In the genomic region with DNA sequence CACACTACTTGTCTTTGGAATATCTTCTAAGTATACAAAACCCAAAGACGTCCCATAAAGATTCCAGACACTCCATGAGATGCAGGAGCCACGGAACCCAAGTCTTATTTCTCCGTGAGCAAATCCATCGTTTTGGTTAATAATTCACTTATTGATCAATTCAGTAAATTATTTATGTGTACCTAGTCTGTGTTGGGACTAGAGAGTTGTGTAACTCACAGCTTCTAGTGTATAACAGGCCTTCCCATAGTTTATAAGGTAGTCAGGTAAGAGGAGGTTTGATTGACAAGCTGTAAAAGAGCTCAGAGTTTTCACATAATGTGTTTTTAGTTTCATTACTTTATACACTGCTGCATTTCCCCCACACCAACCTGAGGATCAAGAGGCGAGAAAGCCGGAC, we compare ENCODE assay signal across 23 mouse cellular contexts.
"Had no signal": no experiment of that assay in that cellular context is flagged by ENCODE, and none has a peak within 500 bp of the region (broad histone marks: within the 10 kb centered on the region; RNA-seq: fewer than 3 reads in every experiment).

No protein-coding gene starts in this region.

- H3K9me3 ChIP-seq: heart, embryonic 10.5 days; heart, embryonic 12.5 days; hindbrain, embryonic 13.5 days; hindbrain, embryonic 15.5 days; kidney, embryonic 15.5 days; limb, embryonic 10.5 days; limb, embryonic 12.5 days had no signal

- DNase-seq: forebrain, postnatal 0 days; gastrocnemius, postnatal 14 days; gastrocnemius, postnatal 36 days; heart, adult 18-20 months; heart, postnatal 10 days; kidney, adult 11 months; kidney, adult 2 months; kidney, adult 9 months; kidney, postnatal 14 days; kidney, postnatal 36 days; layer of hippocampus, adult 9-11 months had no signal

- H3K4me2 ChIP-seq: heart, embryonic 12.5 days; hindbrain, embryonic 13.5 days; hindbrain, embryonic 15.5 days; kidney, embryonic 15.5 days; limb, embryonic 12.5 days had no signal

- H3K4me3 ChIP-seq: heart, embryonic 10.5 days; heart, embryonic 12.5 days; hindbrain, embryonic 13.5 days; hindbrain, embryonic 15.5 days; kidney, embryonic 15.5 days; left cerebral cortex, adult 2 months; limb, embryonic 10.5 days; limb, embryonic 12.5 days had no signal

- H3K4me1 ChIP-seq: hindbrain, embryonic 13.5 days; hindbrain, embryonic 15.5 days; kidney, embryonic 15.5 days; limb, embryonic 10.5 days; limb, embryonic 12.5 days had no signal

- H3K27me3 ChIP-seq: heart, embryonic 12.5 days; hindbrain, embryonic 13.5 days; hindbrain, embryonic 15.5 days; kidney, embryonic 15.5 days; limb, embryonic 12.5 days had no signal

- H3K27ac ChIP-seq: heart, embryonic 10.5 days; hindbrain, embryonic 13.5 days; hindbrain, embryonic 15.5 days; hindbrain, postnatal 0 days; kidney, embryonic 15.5 days; kidney, postnatal 0 days; left cerebral cortex, adult 2 months; limb, embryonic 10.5 days; limb, embryonic 12.5 days; liver, embryonic 14.5 days had no signal

- H3K36me3 ChIP-seq: heart, embryonic 10.5 days; heart, embryonic 12.5 days; hindbrain, embryonic 13.5 days; hindbrain, embryonic 15.5 days; limb, embryonic 10.5 days; limb, embryonic 12.5 days had no signal

- ATAC-seq: forebrain, postnatal 0 days; hindbrain, postnatal 0 days; intestine, embryonic 16.5 days had no signal

- H3K9ac ChIP-seq: forebrain, postnatal 0 days; heart, embryonic 12.5 days; hindbrain, embryonic 13.5 days; hindbrain, embryonic 15.5 days; kidney, embryonic 15.5 days; limb, embryonic 12.5 days; liver, embryonic 14.5 days had no signal
